Mouse (Mus musculus): ENCODE measurements around the gene Parp11. TPM values are rescaled to one million over a fixed set of nuclear protein-coding genes. Genes with fewer than 3 reads are reported as not detected.

Gene Parp11
- total and polyA plus RNA-seq, 2 experiments: 3.5 to 9.4 TPM

DNA sequence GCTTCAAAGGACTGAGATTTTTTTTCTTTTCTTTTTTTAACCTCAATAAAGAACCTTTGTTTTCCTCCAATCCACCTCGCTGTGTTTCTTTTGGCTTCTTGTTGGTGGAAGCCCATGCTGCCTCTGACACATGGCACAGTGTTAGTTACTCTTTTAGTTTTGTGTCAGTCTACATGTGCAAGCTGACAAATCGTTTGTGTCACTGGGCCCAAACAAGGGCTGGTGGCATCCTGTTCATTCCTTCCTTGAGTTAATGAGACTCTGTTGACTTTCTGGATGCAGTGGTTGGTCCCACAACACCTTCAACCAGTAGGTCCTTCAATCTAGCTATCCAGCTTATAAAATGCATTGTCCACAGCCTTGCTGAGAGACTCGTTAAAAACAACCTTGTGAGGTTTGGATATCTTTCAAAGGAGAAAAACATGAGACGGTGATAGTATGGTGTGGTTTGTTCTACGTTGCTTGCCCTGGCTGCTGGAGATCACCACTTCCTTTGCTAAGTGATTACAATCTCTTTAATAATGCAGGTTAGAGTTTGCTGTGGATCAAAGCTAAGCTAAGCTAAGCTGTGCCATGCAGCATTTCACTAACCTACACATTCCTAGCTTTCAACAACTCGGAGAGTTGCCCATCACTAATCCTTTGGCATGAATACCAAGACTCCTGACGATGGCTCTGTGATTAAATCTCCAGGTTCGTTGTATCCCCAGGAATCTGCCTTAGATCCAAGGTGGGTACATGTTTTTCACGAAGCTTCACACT lies 12.6 kb upstream of the Parp11 start:
- Histone ChIP-seq H3K4me1 (ENCODE audit: control insufficient read depth, insufficient read depth, low read length) (no peaks in the 10 kb centered on the region), H3K4me3 (ENCODE audit: insufficient read depth, low read depth, low read length) (no peak overlapping the region), H3K27ac (replicated peaks; ENCODE audit: insufficient read depth, low read depth, low read length) (no peak overlapping the region), H3K9ac (ENCODE audit: low read depth, low read length) (no peak overlapping the region), H3K79me2 (ENCODE audit: control insufficient read depth, insufficient read depth, low read length) (no peaks in the 10 kb centered on the region), H3K27me3 (ENCODE audit: control insufficient read depth, insufficient read depth, low read length) (no peaks in the 10 kb centered on the region), H3K36me3 (ENCODE audit: control insufficient read depth, insufficient read depth, low read length) (no peaks in the 10 kb centered on the region)
- WGBS: 70% methylated on average over 9 of the region's 9 CpGs
- DNase-seq (ENCODE audit: extremely low read depth, low read depth, low spot score): no peak
- TF ChIP-seq CTCF (IDR thresholded peaks at IDR 0.05; ENCODE audit: low read depth, low read length): no peak
- TF ChIP-seq POLR2A (IDR thresholded peaks at IDR 0.05; ENCODE audit: extremely low read depth, insufficient read depth, low read length): no peak

DNA sequence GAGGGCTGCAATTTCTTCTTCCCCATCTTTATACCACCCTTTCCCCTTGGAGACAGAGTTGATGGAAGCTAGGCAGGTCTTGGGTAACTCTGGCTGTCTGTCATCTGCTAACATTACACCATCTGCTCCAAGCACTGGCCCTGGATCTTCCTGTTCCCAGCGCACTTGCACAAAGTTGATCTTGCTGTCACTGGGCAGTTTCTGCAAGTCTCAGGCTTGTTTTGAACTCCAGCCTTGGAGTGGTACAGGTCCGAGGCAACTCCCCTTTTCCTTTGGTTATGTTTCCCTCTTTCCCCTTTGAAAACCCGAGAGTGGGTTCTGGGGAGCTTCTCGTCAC lies 12.0 kb upstream of the Parp11 start:
- DNase-seq (ENCODE audit: extremely low read depth, low read depth, low spot score): no peak
- H3K27ac ChIP-seq (replicated peaks; ENCODE audit: insufficient read depth, low read depth, low read length): no peak overlapping the region
- no peak for TF ChIP-seq CTCF (IDR thresholded peaks at IDR 0.05; ENCODE audit: low read depth, low read length)
- no peak for TF ChIP-seq POLR2A (IDR thresholded peaks at IDR 0.05; ENCODE audit: extremely low read depth, insufficient read depth, low read length)
- H3K36me3 ChIP-seq (ENCODE audit: control insufficient read depth, insufficient read depth, low read length): no peaks in the 10 kb centered on the region
- H3K4me1 ChIP-seq (ENCODE audit: control insufficient read depth, insufficient read depth, low read length): no peaks in the 10 kb centered on the region
- H3K79me2 ChIP-seq (ENCODE audit: control insufficient read depth, insufficient read depth, low read length): no peaks in the 10 kb centered on the region
- WGBS: 78% methylated on average over 4 of the region's 4 CpGs
- no peaks in the 10 kb centered on the region for H3K27me3 ChIP-seq (ENCODE audit: control insufficient read depth, insufficient read depth, low read length)
- no peak overlapping the region for H3K9ac ChIP-seq (ENCODE audit: low read depth, low read length)
- H3K4me3 ChIP-seq (ENCODE audit: insufficient read depth, low read depth, low read length): no peak overlapping the region

GRCm38 (mm10) chr6:127439063-127439462 lies 7.6 kb upstream of the Parp11 start:
- Histone ChIP-seq H3K27ac (replicated peaks; ENCODE audit: insufficient read depth, low read depth, low read length) (no peak overlapping the region), H3K4me1 (ENCODE audit: control insufficient read depth, insufficient read depth, low read length) (no peaks in the 10 kb centered on the region), H3K79me2 (ENCODE audit: control insufficient read depth, insufficient read depth, low read length) (no peaks in the 10 kb centered on the region), H3K9ac (ENCODE audit: low read depth, low read length) (no peak overlapping the region), H3K36me3 (ENCODE audit: control insufficient read depth, insufficient read depth, low read length) (no peaks in the 10 kb centered on the region), H3K4me3 (ENCODE audit: insufficient read depth, low read depth, low read length) (no peak overlapping the region), H3K27me3 (ENCODE audit: control insufficient read depth, insufficient read depth, low read length) (no peaks in the 10 kb centered on the region)
- DNase-seq (ENCODE audit: extremely low read depth, low read depth, low spot score): no peak
- TF ChIP-seq POLR2A (IDR thresholded peaks at IDR 0.05; ENCODE audit: extremely low read depth, insufficient read depth, low read length): no peak
- no peak for TF ChIP-seq CTCF (IDR thresholded peaks at IDR 0.05; ENCODE audit: low read depth, low read length)
- WGBS: 53% methylated on average over 3 of the region's 3 CpGs

- H3K9ac ChIP-seq (ENCODE audit: low read depth, low read length): no peak overlapping the region
- no peak overlapping the region for H3K4me3 ChIP-seq (ENCODE audit: insufficient read depth, low read depth, low read length)
- no peaks in the 10 kb centered on the region for H3K4me1 ChIP-seq (ENCODE audit: control insufficient read depth, insufficient read depth, low read length)
- H3K27me3 ChIP-seq (ENCODE audit: control insufficient read depth, insufficient read depth, low read length): no peaks in the 10 kb centered on the region
- WGBS: 87% methylated on average over 5 of the region's 5 CpGs
- H3K36me3 ChIP-seq (ENCODE audit: control insufficient read depth, insufficient read depth, low read length): no peaks in the 10 kb centered on the region
- H3K27ac ChIP-seq (replicated peaks; ENCODE audit: insufficient read depth, low read depth, low read length): no peak overlapping the region
- no peak for TF ChIP-seq CTCF (IDR thresholded peaks at IDR 0.05; ENCODE audit: low read depth, low read length)
- TF ChIP-seq POLR2A (IDR thresholded peaks at IDR 0.05; ENCODE audit: extremely low read depth, insufficient read depth, low read length): no peak
- no peak for DNase-seq (ENCODE audit: extremely low read depth, low read depth, low spot score)
- no peaks in the 10 kb centered on the region for H3K79me2 ChIP-seq (ENCODE audit: control insufficient read depth, insufficient read depth, low read length)
These were observed 7.0 kb upstream of the Parp11 start for GRCm38 (mm10) chr6:127439540-127440195.

GRCm38 (mm10) chr6:127440416-127441104 lies 6.1 kb upstream of the Parp11 start:
- H3K4me3 ChIP-seq (ENCODE audit: insufficient read depth, low read depth, low read length): no peak overlapping the region
- H3K27me3 ChIP-seq (ENCODE audit: control insufficient read depth, insufficient read depth, low read length): no peaks in the 10 kb centered on the region
- TF ChIP-seq POLR2A (IDR thresholded peaks at IDR 0.05; ENCODE audit: extremely low read depth, insufficient read depth, low read length): no peak
- TF ChIP-seq CTCF (IDR thresholded peaks at IDR 0.05; ENCODE audit: low read depth, low read length): no peak
- H3K9ac ChIP-seq (ENCODE audit: low read depth, low read length): no peak overlapping the region
- no peaks in the 10 kb centered on the region for H3K36me3 ChIP-seq (ENCODE audit: control insufficient read depth, insufficient read depth, low read length)
- DNase-seq (ENCODE audit: extremely low read depth, low read depth, low spot score): no peak
- no peak overlapping the region for H3K27ac ChIP-seq (replicated peaks; ENCODE audit: insufficient read depth, low read depth, low read length)
- no peaks in the 10 kb centered on the region for H3K4me1 ChIP-seq (ENCODE audit: control insufficient read depth, insufficient read depth, low read length)
- WGBS: 49% methylated on average over 14 of the region's 14 CpGs
- no peaks in the 10 kb centered on the region for H3K79me2 ChIP-seq (ENCODE audit: control insufficient read depth, insufficient read depth, low read length)

Data from liver, adult 2 months (tissue).